Mouse (Mus musculus) mature B cell (primary cell): Measurements from ENCODE around the gene Gm20696.

ENCODE experiments used
- in situ Hi-C: fragments of 300-500 bp; cut with MboI; formaldehyde crosslinking; loops from 2 replicates; pipeline ENCODE4 v1.14.3; 2019

Gm20696 gene

GRCm38 (mm10) chr6:99211663-99212333 lies 454.8 kb downstream of the Gm20696 start:
- in situ Hi-C loops = no loop called here

GRCm38 (mm10) chr6:99210161-99210560 lies 456.4 kb downstream of the Gm20696 start:
- in situ Hi-C loops = no loop called here
